Mouse (Mus musculus) common myeloid progenitor, adult 5-6 weeks (primary cell): Measurements from ENCODE around the gene Gpr152. TPM values are rescaled to one million over a fixed set of nuclear protein-coding genes. Genes with fewer than 3 reads are reported as not detected.
"Not testable (repeated sequence)": the region's sequence is repeated elsewhere in the genome, so short reads cannot be mapped to it uniquely, and the experiment has no call there.

ENCODE experiments used
- ATAC-seq: replicated peaks from 2 replicates; pipeline ENCODE4 v1.8.0; 2016; ENCODE audit warnings: low read depth, mild to moderate bottlenecking, moderate TSS enrichment, inconsistent platforms; ENCODE audit not compliant: poor library complexity, severe bottlenecking
- total RNA-seq: library from RNA; stranded (forward); fragments of 200-1000, 187-1606 nt; gene quantifications from 2 replicates; pipeline ENCODE4 v1.2.3, GENCODE M21; 2017

Gpr152 gene
- total RNA-seq, 1 experiment from 2014 or later: not detected

DNA sequence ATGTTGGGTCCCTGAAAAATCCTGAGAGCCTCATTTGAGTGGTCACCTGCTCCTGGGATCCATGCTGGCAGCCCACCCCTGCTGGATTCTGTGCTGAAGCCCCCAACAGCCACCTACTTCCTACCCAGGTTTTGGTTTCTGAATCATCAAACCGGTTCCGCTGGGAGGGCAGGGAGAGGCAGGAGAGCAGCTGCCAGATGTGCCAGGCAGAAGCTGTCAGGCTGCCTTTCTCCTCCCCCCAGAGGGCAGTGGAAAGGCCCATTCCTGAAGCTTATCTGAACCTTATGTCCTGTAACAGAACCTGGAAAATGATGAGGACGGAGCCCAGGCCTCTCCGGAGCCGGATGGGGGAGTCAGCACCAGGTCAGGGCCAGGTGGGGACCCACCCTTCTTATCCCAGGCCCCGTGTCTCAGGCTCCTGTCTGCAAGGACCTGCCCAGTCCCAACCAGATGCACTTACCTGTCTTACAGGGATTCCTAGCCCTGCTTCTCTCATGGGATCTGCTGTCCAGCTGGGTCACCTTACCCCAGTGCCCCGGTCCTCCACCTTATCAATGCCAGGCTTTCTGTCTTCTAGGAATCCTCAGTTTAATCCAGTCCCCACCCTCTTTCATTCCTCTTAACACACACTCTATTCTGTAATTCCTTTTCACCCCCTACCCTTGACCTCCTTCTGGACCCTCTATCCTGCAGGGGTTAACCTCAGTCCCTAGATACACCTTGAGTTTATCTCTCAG lies 12.7 kb upstream of the Gpr152 start:
- no peak for ATAC-seq

DNA sequence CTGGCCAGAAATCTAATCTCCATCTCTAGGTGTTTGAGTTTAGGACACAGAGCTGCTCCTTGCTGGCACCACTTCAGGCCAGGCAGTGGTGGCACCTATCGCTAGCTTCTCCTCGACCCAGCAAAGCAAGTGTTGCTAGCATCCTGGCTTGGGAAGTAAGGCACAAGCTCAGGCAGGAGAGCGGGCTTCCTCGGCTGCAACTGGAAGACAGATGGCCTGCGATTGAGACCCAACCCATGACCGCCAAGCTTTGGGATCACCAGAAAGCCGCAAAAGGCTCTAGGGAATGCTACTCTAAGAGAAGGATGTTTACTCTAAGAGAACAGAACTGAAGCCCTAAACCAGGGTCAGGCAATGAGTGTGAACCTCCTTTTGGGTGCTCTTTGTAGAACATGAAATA lies 10.1 kb upstream of the Gpr152 start:
- no peak for ATAC-seq

DNA sequence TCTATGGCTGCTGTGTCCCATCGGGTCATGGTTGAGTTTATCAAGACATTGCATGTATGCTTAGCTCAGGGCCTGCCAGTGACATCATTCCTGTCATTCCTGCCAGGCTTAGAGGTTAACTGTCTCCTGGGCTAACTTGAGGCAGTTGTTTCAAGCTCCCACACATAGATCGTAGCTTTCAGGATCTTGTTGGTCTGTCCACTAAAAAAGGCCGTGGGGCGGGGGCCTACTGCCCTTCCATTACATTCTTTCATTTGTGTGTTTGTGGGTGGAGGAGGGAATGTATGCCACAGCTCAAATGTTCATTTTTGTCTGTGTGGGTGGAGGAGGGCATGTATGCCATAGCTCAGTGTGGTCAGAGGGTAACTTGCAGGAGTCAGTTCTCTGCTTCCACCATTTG lies 9.5 kb upstream of the Gpr152 start:
- no peak for ATAC-seq

DNA sequence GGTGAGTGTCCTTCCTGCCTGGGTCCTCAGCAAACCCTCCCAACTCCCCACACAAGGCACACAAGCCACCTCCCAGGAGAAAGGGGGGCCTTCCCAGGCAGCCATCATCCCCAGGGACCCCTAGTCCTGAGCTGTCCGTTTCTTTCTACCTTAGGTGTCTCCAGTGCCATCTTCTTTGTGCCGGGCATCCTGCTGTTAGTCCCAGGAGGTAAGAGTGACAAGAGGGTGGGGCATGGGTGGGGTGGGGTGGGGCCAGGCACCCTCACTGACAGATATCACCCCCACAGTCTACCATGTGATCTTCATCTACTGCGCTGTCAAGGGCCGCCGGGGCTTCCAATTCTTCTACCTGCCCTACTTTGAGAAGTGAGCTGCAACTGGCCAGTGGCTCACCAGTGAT lies 8.5 kb upstream of the Gpr152 start:
- ATAC-seq: no peak

GRCm38 (mm10) chr19:4131768-4132167 lies 7.8 kb upstream of the Gpr152 start:
- no peak for ATAC-seq

DNA sequence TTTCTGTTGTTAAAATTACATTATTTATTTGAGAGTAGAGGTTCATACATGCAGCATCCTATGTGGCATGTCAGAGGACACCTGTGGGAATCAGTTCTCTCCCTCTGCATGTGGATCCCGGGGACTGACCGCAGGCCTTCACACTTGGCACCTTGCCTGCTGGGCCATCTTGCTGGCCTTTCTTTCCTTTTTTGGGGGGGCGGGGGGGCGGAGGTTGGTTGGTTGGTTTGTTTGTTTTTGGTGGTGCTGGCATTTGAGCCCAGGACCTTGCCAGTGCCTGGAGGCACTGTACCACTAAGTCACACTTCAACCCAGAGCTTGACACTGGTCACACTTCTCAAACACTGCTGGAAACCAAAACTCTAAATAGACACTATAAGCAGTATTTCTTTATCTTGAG lies 5.2 kb upstream of the Gpr152 start:
- ATAC-seq: no peak

- ATAC-seq: not testable (repeated sequence)
These were observed 4.2 kb upstream of the Gpr152 start for GRCm38 (mm10) chr19:4135229-4135962.

DNA sequence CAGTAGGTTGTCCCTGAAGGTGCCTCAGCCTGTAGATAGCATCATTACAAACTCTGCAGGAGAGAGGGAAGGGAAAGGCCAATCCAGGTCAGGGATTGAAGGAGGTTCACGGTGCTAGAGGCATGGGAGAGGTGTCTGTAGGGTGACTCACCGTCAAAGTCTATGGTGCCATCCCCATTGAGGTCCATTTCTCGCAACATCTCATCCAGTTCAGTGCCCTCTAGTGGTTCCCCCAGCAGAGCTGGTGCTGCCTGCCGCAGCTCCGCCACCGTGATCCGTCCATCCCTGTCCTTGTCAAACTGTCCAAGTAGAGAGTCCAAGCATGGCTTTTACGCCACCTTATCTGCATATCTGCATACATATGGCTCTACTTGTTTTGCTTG lies 3.6 kb upstream of the Gpr152 start:
- ATAC-seq: peak; percentile 76; the same call in 1 of the 2 replicates

DNA sequence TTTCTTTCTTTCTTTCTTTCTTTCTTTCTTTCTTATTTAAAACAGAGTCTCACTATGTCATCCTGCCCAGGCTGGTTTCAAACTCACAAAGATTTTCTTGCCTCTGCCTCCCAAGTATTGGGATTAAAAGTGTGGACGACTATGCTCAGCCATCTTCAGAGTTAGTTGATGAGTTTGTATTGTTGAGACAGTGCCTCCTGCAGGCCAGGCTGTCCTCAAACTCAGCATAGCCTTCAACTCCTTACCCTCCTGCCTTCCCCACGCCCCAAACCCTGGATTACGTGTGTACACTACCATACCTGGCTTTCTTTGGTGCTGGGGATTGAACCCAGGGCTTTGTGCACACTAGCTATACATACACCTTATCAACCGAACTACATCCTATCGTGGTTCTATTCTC lies 3.1 kb upstream of the Gpr152 start:
- no peak for ATAC-seq

DNA sequence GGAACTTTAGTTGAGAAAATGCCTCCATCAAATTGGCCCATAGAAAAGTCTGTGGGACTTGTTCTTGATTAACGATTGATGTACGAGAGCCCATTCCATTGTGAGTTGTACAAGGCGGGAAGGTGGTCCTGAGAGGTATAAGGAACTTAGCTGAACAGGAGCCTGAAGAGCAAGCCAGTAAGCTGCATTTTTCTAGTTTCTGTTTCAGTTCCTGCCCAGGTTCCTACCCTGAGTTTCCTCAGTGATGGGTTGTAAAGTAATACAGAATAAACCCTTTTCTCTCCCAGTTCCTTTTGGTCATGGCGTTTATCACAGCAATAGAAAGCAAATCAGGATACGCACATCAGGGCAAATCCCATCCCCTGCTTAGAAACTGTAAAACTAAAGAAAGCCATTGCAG lies 1.7 kb upstream of the Gpr152 start:
- no peak for ATAC-seq

DNA sequence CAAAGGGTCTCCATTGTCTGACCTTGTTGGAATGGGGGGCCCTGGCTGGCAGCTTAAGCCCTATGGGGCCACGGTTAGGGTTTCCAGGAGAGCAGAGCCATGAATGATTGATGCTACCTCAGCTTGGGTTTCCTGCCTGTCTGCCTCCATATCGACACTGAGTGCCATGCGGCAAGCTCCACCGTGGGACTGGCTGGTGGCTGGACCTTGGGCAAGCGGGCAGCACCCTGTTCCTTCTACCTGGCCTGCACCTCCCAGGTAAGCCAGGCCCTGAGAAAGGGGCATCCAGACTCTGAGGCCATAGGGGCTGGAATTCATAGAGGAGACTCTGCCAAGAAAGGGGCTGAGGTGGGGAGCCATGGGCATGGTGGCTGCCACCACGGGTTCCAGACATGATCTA lies 560 bp downstream of the Gpr152 start:
- ATAC-seq: no peak

- ATAC-seq: no peak
These were observed 3.0 kb downstream of the Gpr152 start for GRCm38 (mm10) chr19:4142416-4143173.

DNA sequence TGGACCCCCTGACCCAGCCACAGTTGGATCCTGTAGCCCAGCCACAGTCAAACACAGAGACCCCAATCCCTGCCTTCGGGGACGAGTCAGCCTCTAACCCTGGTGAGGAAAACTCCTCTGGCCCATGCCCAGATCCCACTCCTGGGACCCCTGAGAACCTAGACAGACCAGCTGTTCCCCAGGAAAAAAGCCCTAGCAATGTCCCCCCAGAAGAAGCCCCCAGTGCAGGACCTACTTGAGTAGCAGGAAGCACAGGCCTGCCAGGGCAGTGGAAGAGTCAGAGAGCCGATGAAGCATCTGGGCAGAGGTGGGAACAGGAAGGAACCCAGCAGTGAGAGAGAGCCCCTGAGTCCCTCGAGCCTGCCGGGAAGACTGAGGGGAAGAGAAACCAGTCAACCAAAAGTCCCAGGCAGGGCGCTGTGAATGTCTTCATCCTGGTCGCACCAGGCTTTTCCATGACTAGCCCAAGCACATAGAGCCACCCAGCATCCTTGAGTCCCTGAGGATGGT lies 4.2 kb downstream of the Gpr152 start, which contains the start of gene Cabp4:
TSS of gene Cabp4 (minus strand) at position 275 of the 510 bp plus-strand sequence.
- ATAC-seq: no peak

DNA sequence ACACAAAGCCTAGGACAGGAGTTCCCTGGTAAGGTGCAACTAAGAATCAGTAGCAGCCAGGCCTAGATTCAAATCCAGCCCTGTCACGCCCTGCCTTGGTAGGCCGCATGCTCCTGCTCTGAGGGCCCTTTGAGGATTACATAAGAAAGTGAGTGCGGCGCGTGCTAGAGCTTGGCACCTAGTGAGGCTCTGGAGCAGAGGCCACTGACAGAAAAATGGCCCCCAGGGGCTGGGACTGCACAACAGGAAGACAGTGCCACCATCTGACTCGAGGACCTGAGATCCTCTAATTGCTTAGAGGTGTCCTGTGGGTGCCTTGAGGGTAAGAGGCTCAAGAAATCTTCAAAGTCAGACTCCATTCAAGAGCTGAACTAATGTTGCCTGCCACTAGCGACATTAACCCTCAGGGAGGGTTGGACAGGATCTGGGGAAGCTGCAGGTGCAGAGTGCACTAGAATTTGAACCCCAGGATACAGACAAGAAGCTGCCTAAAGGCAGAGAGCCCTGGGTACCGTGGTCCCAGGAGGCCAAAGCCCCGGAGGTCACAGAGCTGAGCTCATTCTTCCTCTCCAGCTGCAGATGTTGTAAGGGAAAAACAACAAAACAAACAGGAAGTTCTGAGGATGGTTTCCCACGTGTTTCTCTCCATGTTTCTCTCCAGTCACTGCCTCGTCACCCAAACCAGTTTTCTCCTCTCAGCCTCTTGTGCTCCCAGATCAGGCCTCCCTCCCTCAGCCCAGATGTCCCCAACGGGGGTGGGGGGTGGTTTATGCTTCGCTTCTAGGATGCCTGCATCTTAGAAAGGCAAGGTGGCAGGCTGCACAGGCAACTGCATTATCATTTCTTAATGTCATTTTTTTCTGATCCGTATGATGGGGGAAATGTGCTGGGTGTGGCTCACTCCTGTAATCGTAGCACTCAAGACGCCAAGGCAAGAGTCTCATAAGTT lies 5.2 kb downstream of the Gpr152 start:
- ATAC-seq: no peak

- no peak for ATAC-seq
These were observed 6.3 kb downstream of the Gpr152 start for GRCm38 (mm10) chr19:4145936-4146335.

GRCm38 (mm10) chr19:4146366-4147021 lies 6.9 kb downstream of the Gpr152 start:
- ATAC-seq: no peak

GRCm38 (mm10) chr19:4147022-4147405 lies 7.4 kb downstream of the Gpr152 start:
- no peak for ATAC-seq

DNA sequence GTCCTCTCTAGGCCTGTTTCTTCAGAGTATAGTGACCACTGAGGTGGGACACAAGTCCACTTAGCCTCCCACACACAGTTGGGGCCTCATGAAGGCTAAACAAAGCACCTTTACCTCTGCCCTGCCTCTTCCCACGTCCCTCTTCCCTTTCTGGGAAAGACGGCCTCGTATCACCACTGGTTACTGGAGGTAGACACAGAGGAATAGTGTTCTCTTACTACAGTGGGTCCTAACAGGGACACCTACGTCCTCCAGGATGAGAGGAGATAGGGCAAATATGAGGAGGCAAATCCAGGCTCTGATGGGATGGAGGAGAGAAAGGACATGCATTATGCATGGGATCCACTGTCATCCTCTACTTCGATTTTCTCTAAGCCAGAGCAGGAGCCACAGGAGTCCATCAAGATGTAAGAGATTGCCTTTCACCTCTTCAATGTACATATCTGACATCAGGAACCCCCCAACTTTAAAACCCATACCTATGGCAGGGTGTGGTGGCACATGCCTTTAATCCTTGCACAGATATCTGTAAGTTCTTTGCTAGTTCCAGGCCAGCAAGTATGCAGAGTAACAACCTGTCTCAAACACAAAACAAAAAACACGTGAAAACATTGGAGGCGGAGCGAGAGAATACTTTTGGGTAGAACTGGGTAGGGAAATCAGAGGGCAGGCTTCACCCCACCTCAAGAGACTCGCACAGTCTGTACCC lies 8.3 kb downstream of the Gpr152 start:
- ATAC-seq: no peak

- peak; percentile 91 for ATAC-seq
These were observed 8.9 kb downstream of the Gpr152 start, which contains the start of gene Coro1b for GRCm38 (mm10) chr19:4148491-4148806. Gene Coro1b (plus strand): TSS chr19:4148619.
